Mouse (Mus musculus) inflammation-experienced regulatory T-cells (primary cell): Measurements from ENCODE around the gene Olfr536. TPM values are rescaled to one million over a fixed set of nuclear protein-coding genes. Genes with fewer than 3 reads are reported as not detected.

Experiments
- polyA plus RNA-seq, 2 experiments: library from polyadenylated mRNA; unstranded; fragments of 100-300 nt; shearing (Covaris generic); gene quantifications; one replicate each; pipeline ENCODE4 v1.2.1; 2017

Olfr536 gene
- polyA plus RNA-seq: not detected

DNA sequence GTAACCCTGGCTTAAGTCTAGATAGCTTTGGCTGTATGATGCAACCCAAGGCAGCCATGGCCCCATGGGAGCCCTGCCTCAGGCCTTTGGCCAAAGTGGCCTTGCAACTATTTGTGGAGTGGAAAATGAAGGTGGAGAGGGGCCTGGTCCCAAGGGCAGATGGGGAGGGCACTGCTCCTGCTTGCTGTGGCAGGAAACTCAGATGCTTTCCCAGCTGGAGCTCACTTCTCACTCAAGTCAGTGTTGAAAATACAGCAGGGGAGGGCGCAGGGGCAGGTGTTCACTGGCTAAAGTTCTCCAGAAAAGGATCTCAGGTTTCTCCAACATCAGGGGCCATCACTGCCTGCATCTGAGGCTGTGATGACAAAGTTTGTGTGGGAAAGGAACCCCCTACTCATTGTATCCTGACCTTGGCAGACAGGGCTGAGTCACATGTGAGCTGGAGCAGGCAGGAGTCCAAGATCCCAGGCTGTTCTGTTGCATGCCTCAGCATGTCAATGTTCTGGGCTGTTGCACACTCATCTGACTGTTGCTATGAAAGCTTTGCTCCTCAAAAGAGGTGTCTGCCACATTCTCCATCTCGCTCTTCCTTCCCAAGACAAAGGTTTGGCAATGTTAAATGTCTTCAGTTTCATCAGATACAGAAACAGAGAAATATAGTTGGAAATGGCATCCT, at the start of gene Olfr536:
Gene Olfr536, minus strand, starts transcription at position 51 of the 676 bp plus-strand sequence.

DNA sequence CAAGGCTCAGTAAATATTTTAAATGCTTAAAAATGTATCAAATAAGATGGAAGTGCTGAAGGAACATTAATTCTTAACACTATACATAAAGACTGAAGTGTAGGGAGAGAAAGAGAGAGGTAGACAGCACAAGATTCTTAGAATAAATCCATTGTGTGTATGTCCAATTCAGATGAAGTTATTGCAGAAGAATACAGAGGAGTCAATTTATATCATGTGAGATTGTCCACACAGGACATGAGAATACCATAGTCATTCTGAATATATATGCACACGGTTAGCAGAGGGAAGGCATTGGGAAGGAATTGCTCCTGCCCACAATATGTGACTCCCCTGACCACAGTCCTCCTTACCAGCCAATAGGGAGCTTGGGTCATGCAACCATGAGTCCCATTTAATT, 23.3 kb downstream of the Olfr536 start, which contains the start of gene Olfr535:
Gene Olfr535, plus strand, starts transcription at position 301 of the 400 bp plus-strand sequence.

DNA sequence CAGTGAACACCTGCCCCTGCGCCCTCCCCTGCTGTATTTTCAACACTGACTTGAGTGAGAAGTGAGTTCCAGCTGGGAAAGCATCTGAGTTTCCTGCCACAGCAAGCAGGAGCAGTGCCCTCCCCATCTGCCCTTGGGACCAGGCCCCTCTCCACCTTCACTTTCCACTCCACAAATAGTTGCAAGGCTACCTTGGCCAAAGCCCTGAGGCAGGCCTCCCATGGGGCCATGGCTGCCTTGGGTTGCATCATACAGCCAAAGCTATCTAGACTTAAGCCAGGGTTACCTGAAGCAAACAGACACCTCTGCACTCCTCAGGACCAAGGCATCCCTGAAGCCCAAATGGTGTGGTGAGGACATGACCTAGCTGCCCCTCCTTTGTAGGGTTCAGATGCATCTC, 44.1 kb downstream of the Olfr536 start, which contains the start of gene Olfr533:
Gene Olfr533, plus strand, starts transcription at position 301 of the 400 bp plus-strand sequence.

Other genes with a start within 250 kb of the Olfr536 start
- gene Olfr525, start 186.5 kb downstream of the Olfr536 start, polyA plus RNA-seq: 1 to 10 TPM in 1 of 2 experiments, under 1 TPM in 1; 0.36 to 1.1 TPM
- gene Olfr527, start 173.4 kb downstream of the Olfr536 start, polyA plus RNA-seq: not detected
- gene Olfr60, start 145.7 kb downstream of the Olfr536 start, polyA plus RNA-seq: under 1 TPM; 0.30 to 0.80 TPM
- under 1 TPM in 1 of 2 experiments, not detected in 1; 0.76 TPM for gene Olfr530, start 131.1 kb downstream of the Olfr536 start, polyA plus RNA-seq
- under 1 TPM; 0.05 to 0.76 TPM for gene Olfr531, start 104.5 kb downstream of the Olfr536 start, polyA plus RNA-seq
- 1 to 10 TPM in 1 of 2 experiments, under 1 TPM in 1; 0.29 to 1.4 TPM for gene Olfr532, start 85.8 kb downstream of the Olfr536 start, polyA plus RNA-seq
- under 1 TPM in 1 of 2 experiments, not detected in 1; 0.67 TPM for gene Olfr533, start 44.0 kb downstream of the Olfr536 start, polyA plus RNA-seq
- under 1 TPM in 1 of 2 experiments, not detected in 1; 0.04 TPM for gene Olfr535, start 23.2 kb downstream of the Olfr536 start, polyA plus RNA-seq
- not detected for gene Olfr538, start 60.5 kb upstream of the Olfr536 start, polyA plus RNA-seq
- gene Olfr46, start 93.9 kb upstream of the Olfr536 start, polyA plus RNA-seq: under 1 TPM; 0.06 to 0.12 TPM
- gene Olfr61, start 121.6 kb upstream of the Olfr536 start, polyA plus RNA-seq: not detected
- not detected for gene Olfr53, start 139.1 kb upstream of the Olfr536 start, polyA plus RNA-seq
- gene Olfr539, start 152.5 kb upstream of the Olfr536 start, polyA plus RNA-seq: under 1 TPM; 0.08 to 0.70 TPM
- under 1 TPM; 0.04 to 0.20 TPM for gene Olfr45, start 174.6 kb upstream of the Olfr536 start, polyA plus RNA-seq
- under 1 TPM in 1 of 2 experiments, not detected in 1; 0.84 TPM for gene Olfr541, start 189.9 kb upstream of the Olfr536 start, polyA plus RNA-seq